Mouse (Mus musculus) adrenal gland, postnatal 10 days (tissue): Measurements from ENCODE around the gene Scel. TPM values are rescaled to one million over a fixed set of nuclear protein-coding genes. Genes with fewer than 3 reads are reported as not detected.

Source experiments
- DNase-seq: peaks from one replicate; pipeline ENCODE4 v3.0.0; 2021; ENCODE audit warnings: mixed read lengths
- microRNA-seq: library from miRNA; unstranded; fragments of <30 nt; microRNA quantifications from one replicate; pipeline ENCODE4 v1.2.0, GENCODE M21; 2021
- total RNA-seq, 2 experiments: library from RNA; stranded (reverse); gene quantifications; 2 replicates each; pipeline ENCODE4 v1.2.3; 2021

The Scel gene
- total RNA-seq, 2 experiments from 2014 or later: not detected

DNA sequence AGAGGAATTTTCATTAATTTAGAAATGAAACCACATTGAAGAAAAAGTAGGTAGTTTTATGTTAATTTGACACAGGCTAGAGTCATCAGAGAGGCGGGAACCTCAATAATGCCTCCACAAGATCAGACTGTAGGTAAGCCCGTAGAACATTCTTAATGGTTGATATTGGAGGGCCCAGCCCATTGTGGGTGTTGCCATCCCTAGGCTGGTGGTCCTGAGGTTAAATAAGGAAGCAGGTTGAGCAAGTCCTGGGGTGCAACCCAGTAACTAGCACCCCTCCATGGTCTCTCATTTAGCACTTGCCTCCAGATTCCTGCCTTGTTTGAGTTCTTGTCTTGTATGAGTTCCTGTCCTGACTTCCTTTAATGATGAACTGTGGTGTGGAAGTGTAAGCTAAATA is 138.4 kb downstream of the Scel start:
- no peak for DNase-seq

DNA sequence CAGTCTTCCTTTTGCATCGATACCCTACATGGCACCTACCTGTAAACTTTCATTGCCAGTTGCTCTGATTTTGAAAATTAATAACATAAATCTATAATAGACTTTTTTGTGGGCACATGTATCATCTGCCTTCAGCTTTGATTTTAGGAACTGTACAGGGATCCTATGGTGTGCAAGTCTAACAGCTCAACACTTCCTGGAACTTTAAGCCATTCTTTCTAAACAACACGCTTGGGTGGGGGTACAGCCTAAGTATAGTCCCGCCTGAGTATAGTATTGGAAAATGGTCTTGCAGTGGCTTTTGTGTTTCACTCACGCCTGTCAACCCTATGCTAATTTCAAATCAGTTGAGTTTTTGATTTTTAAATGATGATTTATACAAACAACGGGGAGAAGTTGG is 139.4 kb downstream of the Scel start:
- DNase-seq: no peak

DNA sequence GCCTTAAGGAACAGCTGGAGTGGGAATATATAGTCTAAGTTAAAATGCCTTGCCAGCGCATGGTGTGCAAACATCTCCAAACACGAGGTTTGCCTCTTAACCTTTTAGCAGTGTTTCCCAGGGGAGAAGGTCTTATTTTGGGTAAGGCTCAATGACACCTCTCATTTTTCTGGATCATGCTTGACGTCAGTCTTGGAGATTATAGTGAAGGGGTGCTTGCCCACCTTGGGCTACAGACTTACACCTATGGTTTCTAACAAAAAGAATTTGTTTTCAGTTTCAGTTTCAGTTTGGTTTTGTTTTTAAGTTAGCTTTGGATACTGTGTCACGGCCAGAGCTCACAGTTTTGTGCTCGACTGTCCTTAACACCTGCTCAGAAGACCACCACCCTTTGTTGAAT is 140.7 kb downstream of the Scel start:
- no peak for DNase-seq

DNA sequence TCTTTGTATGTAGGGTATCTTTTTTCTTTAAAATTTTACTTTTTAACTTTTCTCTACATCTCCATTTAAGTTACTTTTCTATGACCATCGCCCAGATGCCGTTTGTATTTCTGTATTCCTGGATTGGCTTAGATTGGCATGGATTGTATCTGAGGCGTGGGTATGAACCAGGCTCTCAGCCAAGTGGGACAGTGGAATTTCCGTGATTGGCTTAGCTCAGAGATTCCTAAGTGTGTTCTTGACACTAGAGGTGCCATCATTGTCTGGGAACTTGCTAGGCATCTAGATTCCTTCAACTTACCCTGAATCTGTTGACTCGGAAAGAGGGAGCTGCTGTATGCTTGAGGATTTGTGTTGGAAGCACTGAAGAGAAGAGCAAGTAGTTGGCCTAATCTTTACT is 142.3 kb downstream of the Scel start:
- DNase-seq: no peak

DNA sequence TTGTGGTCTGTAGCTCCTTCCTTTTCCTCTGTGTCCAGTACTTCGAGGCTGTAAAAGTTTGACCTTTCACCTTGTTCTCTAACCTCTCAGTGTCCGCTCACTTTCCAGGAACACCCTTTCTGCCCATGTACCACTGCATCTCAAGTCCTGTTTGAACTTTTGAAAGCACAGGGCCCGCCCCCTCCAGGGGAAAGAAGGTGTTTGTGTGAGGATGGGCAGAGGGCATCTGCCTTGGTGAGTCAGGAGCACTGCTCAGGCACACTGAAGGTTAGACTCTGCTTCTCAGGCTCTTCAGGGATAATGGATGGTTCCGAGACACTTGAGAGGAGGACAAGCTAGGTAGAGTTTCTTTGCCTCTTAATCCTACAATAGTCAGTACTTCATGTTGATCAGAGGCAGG is 144.7 kb downstream of the Scel start:
- no peak for DNase-seq

Small RNA genes within 50 kb of the gene (microRNA-seq; reads per million reads assigned to microRNA genes)
- not detected for gene Gm22877

Other genes with a start within 250 kb of the Scel start
- gene Mycbp2, start 166.5 kb upstream of the Scel start, total RNA-seq: 10 to 100 TPM; 34.3 to 47.8 TPM
- gene Slain1, start 136.9 kb downstream of the Scel start, total RNA-seq: 1 to 10 TPM; 1.5 to 1.8 TPM